Mouse (Mus musculus) cortical plate, adult 2 months (tissue): ENCODE data around the gene Tecta. TPM values are rescaled to one million over a fixed set of nuclear protein-coding genes. Genes with fewer than 3 reads are reported as not detected.
A peak's percentile ranks its signal among the peaks of the same experiment; 100 is the strongest.

Experiments used
- H3K27ac ChIP-seq: fragments of 200-500 bp; 2 replicates; pipeline ENCODE4 v1.5.1; 2012; ENCODE audit warnings: low read length, control low read depth, inconsistent platforms; ENCODE audit not compliant: insufficient read depth
- H3K4me1 ChIP-seq: fragments of 200-500 bp; 2 replicates; pipeline ENCODE4 v1.6.1; 2011; ENCODE audit warnings: low read length; ENCODE audit not compliant: control insufficient read depth, insufficient read depth
- H3K4me3 ChIP-seq: fragments of 200-500 bp; 2 replicates; pipeline ENCODE4 v1.5.1; 2011; ENCODE audit warnings: mild to moderate bottlenecking, low read length, control low read depth; ENCODE audit not compliant: insufficient read depth
- CTCF ChIP-seq: fragments of 200-500 bp; IDR thresholded peaks from 2 replicates; pipeline ENCODE4 v1.5.1; 2011; ENCODE audit warnings: mild to moderate bottlenecking, control low read depth, low read length; ENCODE audit not compliant: insufficient read depth; ENCODE audit errors: extremely low read depth
- POLR2A ChIP-seq: fragments of 200-500 bp; IDR thresholded peaks from 2 replicates; pipeline ENCODE4 v1.6.1; 2011; ENCODE audit warnings: mild to moderate bottlenecking, low read length, control low read depth; ENCODE audit not compliant: insufficient read depth; ENCODE audit errors: extremely low read depth
- polyA plus RNA-seq: library from polyadenylated mRNA; depleted of rRNA; stranded (reverse); fragments of >200 nt; gene quantifications from 2 replicates; pipeline ENCODE4 v1.2.3, GENCODE M21; 2012

Tecta gene
- polyA plus RNA-seq, 1 experiment, result 0.27 TPM

- TF ChIP-seq POLR2A (no peak), CTCF (peak; percentile 53)
- Histone ChIP-seq H3K4me1 (no peaks in the 10 kb centered on the region), H3K27ac (no peak overlapping the region), H3K4me3 (no peak overlapping the region)
These were observed 72.9 kb downstream of the Tecta start for GRCm38 (mm10) chr9:42326688-42327440.

DNA sequence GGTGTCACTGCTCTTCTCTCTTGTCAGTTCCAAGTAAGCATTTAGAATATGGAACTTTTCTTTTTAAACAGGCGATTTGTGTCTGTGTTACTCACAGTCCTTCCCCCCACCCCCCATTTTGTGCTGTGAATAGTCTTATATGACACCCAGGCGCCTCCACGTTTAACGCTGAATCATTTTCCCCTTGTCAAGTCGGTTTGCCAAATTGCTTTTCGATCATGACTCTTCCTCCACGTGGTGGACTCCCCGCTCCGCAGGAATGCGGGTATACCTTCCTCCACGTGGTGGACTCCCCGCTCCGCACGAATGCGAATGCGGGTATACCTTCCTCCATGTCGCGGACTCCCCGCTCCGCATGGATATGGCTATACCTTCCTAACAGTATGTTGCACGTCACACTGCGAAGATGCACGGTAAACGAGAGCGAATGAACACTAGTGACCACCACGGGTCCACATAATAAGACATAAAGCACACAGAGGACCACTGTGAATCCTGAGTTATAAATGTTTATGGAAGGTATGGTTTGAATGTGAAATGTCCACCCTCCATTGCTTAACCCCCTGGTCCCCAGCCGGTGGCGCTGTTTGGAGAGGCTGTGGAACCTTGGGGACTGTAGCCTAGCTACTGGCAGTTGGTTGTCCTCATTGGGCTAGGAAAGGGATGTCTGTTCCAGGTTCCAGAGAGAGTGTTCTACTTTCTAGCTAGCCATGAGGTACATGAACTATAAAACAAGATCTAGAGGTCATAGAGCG, 74.9 kb downstream of the Tecta start:
- no peak for TF ChIP-seq POLR2A
- no peak for TF ChIP-seq CTCF
- no peak overlapping the region for H3K27ac ChIP-seq
- H3K4me1 ChIP-seq, result no peaks in the 10 kb centered on the region
- H3K4me3 ChIP-seq, result no peak overlapping the region

DNA sequence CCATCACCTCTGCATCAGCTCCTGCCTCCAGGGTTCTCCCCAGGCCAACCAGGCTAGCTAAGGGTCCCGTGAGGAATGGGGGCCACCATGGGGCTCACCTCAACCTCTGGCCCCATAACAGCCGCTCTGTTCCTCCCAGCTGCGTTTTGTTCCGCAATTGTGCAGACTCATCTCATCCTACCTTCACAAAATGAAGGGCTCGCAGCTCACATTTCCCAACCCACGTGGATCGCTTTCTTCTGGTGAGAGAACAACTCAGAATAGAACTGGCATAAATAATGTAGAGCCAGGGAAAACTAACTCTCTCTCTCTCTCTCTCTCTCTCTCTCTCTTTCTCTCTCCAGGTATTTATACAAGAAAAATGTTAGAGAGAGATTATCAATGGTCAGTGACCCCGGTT, 76.5 kb downstream of the Tecta start:
- Histone ChIP-seq H3K4me3 (no peak overlapping the region), H3K4me1 (no peaks in the 10 kb centered on the region), H3K27ac (peak overlapping the region; percentile 51)
- TF ChIP-seq CTCF (no peak), POLR2A (no peak)

GRCm38 (mm10) chr9:42321442-42321841, 78.3 kb downstream of the Tecta start:
- Histone ChIP-seq H3K27ac (no peak overlapping the region), H3K4me1 (no peaks in the 10 kb centered on the region), H3K4me3 (no peak overlapping the region)
- TF ChIP-seq CTCF (no peak), POLR2A (no peak)

DNA sequence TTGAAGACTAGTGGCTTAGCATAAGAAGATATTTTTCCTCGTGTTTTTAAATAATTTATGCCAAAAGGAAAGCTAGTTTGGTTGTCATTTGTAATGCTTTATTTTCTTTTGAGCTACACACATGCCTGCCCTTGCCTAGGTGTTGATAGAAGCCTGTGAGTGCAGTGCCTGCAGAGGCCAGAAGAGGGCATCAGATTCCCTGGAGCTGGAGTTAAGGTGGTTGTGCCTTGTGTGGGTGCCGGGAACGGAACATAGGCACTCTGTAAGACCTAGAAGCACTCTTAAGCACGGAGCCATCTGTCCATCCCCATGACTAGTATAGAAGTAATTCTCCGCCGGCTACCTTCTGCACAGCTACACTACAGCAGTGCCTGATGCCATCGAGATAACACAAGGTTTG, 79.1 kb downstream of the Tecta start:
- Histone ChIP-seq H3K4me1 (no peaks in the 10 kb centered on the region), H3K27ac (peak overlapping the region; percentile 45), H3K4me3 (no peak overlapping the region)
- TF ChIP-seq CTCF (no peak), POLR2A (no peak)

- TF ChIP-seq POLR2A (no peak), CTCF (no peak)
- Histone ChIP-seq H3K4me1 (no peaks in the 10 kb centered on the region), H3K27ac (no peak overlapping the region), H3K4me3 (no peak overlapping the region)
These were observed 81.2 kb downstream of the Tecta start for GRCm38 (mm10) chr9:42318455-42318987.

- TF ChIP-seq POLR2A, result no peak
- TF ChIP-seq CTCF, result 0 out of 2 replicates have a peak, but pooled peaks have one; percentile 4
- no peak overlapping the region for H3K27ac ChIP-seq
- H3K4me1 ChIP-seq, result no peaks in the 10 kb centered on the region
- no peak overlapping the region for H3K4me3 ChIP-seq
These were observed 82.4 kb downstream of the Tecta start for GRCm38 (mm10) chr9:42317337-42317736.

DNA sequence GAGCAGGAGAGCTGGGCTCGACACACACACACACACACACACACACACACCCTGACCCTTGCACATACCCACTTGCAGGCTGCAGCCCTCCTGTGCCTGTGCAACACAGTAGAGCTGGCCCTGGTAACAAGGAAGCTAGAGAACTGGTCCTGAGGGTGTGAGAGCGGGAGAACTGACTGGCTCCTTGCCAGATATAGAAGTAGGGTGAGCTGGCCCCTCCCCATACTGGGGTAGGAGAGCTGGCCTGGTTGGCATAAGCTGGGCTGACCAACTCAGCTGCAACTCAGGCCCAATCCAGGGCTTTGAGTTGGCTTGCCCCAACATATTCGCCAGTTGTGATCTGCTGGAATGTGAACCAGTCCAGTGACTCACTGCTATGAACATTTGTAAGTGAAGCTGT, 83.9 kb downstream of the Tecta start:
- H3K27ac ChIP-seq, result no peak overlapping the region
- no peak overlapping the region for H3K4me3 ChIP-seq
- TF ChIP-seq POLR2A, result no peak
- TF ChIP-seq CTCF, result no peak
- no peaks in the 10 kb centered on the region for H3K4me1 ChIP-seq

DNA sequence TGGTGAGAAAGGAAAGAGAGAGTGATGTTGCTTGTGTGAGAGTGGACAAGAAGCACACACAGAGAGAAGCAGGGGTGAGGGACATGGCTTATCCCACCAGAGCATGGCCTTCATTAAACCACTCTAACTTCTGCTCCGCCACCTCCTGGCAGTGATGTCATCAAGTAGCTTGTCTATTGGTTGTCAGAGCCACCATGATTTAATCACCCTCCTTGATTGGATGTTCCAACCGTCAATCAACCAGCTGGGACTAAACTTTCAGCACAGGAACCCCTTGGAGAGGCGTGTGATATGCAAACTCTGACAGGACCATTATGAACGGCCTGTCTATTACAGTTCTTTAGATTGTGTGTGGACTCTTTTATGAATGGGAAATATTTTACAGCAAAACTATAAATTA, 84.8 kb downstream of the Tecta start:
- no peak overlapping the region for H3K27ac ChIP-seq
- TF ChIP-seq POLR2A, result no peak
- TF ChIP-seq CTCF, result no peak
- no peak overlapping the region for H3K4me3 ChIP-seq
- H3K4me1 ChIP-seq, result no peaks in the 10 kb centered on the region
